Mouse (Mus musculus) hindbrain, postnatal 0 days (tissue): ENCODE measurements around the gene Tcf7. TPM values are rescaled to one million over a fixed set of nuclear protein-coding genes. Genes with fewer than 3 reads are reported as not detected.
A peak's percentile ranks its signal among the peaks of the same experiment; 100 is the strongest.

Experiments
- ATAC-seq: fragments of 200-750 bp; cut with Nextera tagmentation; 2 replicates; pipeline ENCODE4 v1.8.0; 2017; ENCODE audit warnings: mild to moderate bottlenecking, moderate TSS enrichment, moderate library complexity
- DNase-seq: peaks from one replicate; pipeline ENCODE4 v3.0.0-alpha.2; 2015; ENCODE audit warnings: low spot score
- H3K27ac ChIP-seq: fragments of 300-500 bp; sonication (generic); 2 replicates; pipeline ENCODE4 v1.5.1; 2014; ENCODE audit warnings: mild to moderate bottlenecking
- H3K27me3 ChIP-seq: fragments of 300-500 bp; sonication (generic); 2 replicates; pipeline ENCODE4 v1.6.1; 2014; ENCODE audit warnings: low read length, mixed read lengths; ENCODE audit not compliant: insufficient read depth
- H3K36me3 ChIP-seq: fragments of 300-500 bp; sonication (generic); 2 replicates; pipeline ENCODE4 v1.6.1; 2014; ENCODE audit warnings: low read length, mixed read lengths; ENCODE audit not compliant: insufficient read depth
- H3K4me1 ChIP-seq: fragments of 300-500 bp; sonication (generic); 2 replicates; pipeline ENCODE4 v1.6.1; 2014; ENCODE audit warnings: antibody characterized with exemption, low read length, mixed read lengths; ENCODE audit not compliant: insufficient read depth
- H3K4me2 ChIP-seq: fragments of 300-500 bp; sonication (generic); 2 replicates; pipeline ENCODE4 v1.6.1; 2014; ENCODE audit warnings: low read depth, mild to moderate bottlenecking, low read length, moderate library complexity, mixed read lengths
- H3K4me3 ChIP-seq: fragments of 300-500 bp; sonication (generic); 2 replicates; pipeline ENCODE4 v1.5.1; 2014; ENCODE audit warnings: low read length
- H3K9ac ChIP-seq: fragments of 300-500 bp; sonication (generic); replicated peaks from 2 replicates; pipeline ENCODE4 v1.6.1; 2014; ENCODE audit warnings: mild to moderate bottlenecking, low read length, moderate library complexity, mixed read lengths
- H3K9me3 ChIP-seq: fragments of 300-500 bp; sonication (generic); 2 replicates; pipeline ENCODE4 v1.6.1; 2016; ENCODE audit warnings: low read length, mixed read lengths
- CTCF ChIP-seq: IDR thresholded peaks from 2 replicates; pipeline ENCODE4 v1.5.1; 2016; ENCODE audit warnings: antibody characterized with exemption, control low read depth, low read depth
- WGBS: fragments of 180-500 bp; shearing (Covaris S2); extraction: QIAGEN DNeasy Blood & Tissue Kit; methylation state at CpG from one replicate; pipeline ENCODE4 v1.1.7; 2014; 5-methylcytosine and 5-hydroxymethylcytosine counted together
- polyA plus RNA-seq: library from polyadenylated mRNA; unstranded; fragments of >200 nt; fragmentation: Nextera tagmentation; extraction: Ambion mirVana; gene quantifications from 2 replicates; pipeline ENCODE4 v1.2.1, GENCODE M21; 2015
- total RNA-seq: library from RNA; depleted of rRNA; stranded (reverse); fragments of >200 nt; gene quantifications from 2 replicates; pipeline ENCODE4 v1.2.3, GENCODE M21; 2014

Tcf7 gene
- total and polyA plus RNA-seq, 2 experiments from 2014 or later = 3.3 to 4.3 TPM

GRCm38 (mm10) chr11:52299687-52300086 is 16.9 kb upstream of the Tcf7 start:
- H3K4me1 ChIP-seq = no peaks in the 10 kb centered on the region
- no peak overlapping the region for H3K4me2 ChIP-seq
- H3K27me3 ChIP-seq = no peaks in the 10 kb centered on the region
- no peak overlapping the region for H3K27ac ChIP-seq
- 73% methylated on average over 7 of the region's 7 CpGs for WGBS
- no peak overlapping the region for H3K9ac ChIP-seq
- ATAC-seq (no peak), DNase-seq (no peak)
- H3K4me3 ChIP-seq = no peak overlapping the region
- no peak for TF ChIP-seq CTCF
- no peaks in the 10 kb centered on the region for H3K36me3 ChIP-seq
- no peaks in the 10 kb centered on the region for H3K9me3 ChIP-seq

GRCm38 (mm10) chr11:52298955-52299354 is 16.1 kb upstream of the Tcf7 start:
- H3K27ac ChIP-seq = no peak overlapping the region
- no peak for DNase-seq
- WGBS = 77% methylated on average over 9 of the region's 9 CpGs
- H3K9ac ChIP-seq = no peak overlapping the region
- no peaks in the 10 kb centered on the region for H3K4me1 ChIP-seq
- no peaks in the 10 kb centered on the region for H3K27me3 ChIP-seq
- no peak for ATAC-seq
- H3K9me3 ChIP-seq = no peaks in the 10 kb centered on the region
- no peak overlapping the region for H3K4me2 ChIP-seq
- H3K36me3 ChIP-seq = no peaks in the 10 kb centered on the region
- no peak overlapping the region for H3K4me3 ChIP-seq
- TF ChIP-seq CTCF = no peak

- 16% methylated on average over 9 of the region's 9 CpGs for WGBS
- Histone ChIP-seq H3K4me3 (no peak overlapping the region), H3K9ac (no peak overlapping the region), H3K27me3 (no peaks in the 10 kb centered on the region), H3K4me2 (no peak overlapping the region), H3K36me3 (no peaks in the 10 kb centered on the region), H3K27ac (no peak overlapping the region), H3K4me1 (no peaks in the 10 kb centered on the region), H3K9me3 (no peaks in the 10 kb centered on the region)
- ATAC-seq = 0 out of 2 replicates have a peak, but pooled peaks have one; percentile 59
- peak; percentile 85 for TF ChIP-seq CTCF
- DNase-seq = peak; percentile 63
These were observed 14.5 kb upstream of the Tcf7 start for GRCm38 (mm10) chr11:52297352-52297751.

- WGBS = 84% methylated on average over 9 of the region's 9 CpGs
- Histone ChIP-seq H3K4me2 (no peak overlapping the region), H3K4me1 (no peaks in the 10 kb centered on the region), H3K4me3 (no peak overlapping the region), H3K27ac (no peak overlapping the region), H3K36me3 (no peaks in the 10 kb centered on the region), H3K9ac (no peak overlapping the region), H3K9me3 (no peaks in the 10 kb centered on the region), H3K27me3 (no peaks in the 10 kb centered on the region)
- TF ChIP-seq CTCF = no peak
- ATAC-seq (no peak), DNase-seq (no peak)
These were observed 11.3 kb upstream of the Tcf7 start for GRCm38 (mm10) chr11:52294103-52294502.

GRCm38 (mm10) chr11:52292894-52293293 is 10.1 kb upstream of the Tcf7 start:
- Histone ChIP-seq H3K4me1 (no peaks in the 10 kb centered on the region), H3K9me3 (no peaks in the 10 kb centered on the region), H3K4me2 (no peak overlapping the region), H3K27ac (no peak overlapping the region), H3K4me3 (no peak overlapping the region), H3K36me3 (no peaks in the 10 kb centered on the region), H3K9ac (no peak overlapping the region), H3K27me3 (no peaks in the 10 kb centered on the region)
- DNase-seq (no peak), ATAC-seq (no peak)
- no peak for TF ChIP-seq CTCF
- 77% methylated on average over 6 of the region's 6 CpGs for WGBS

- Histone ChIP-seq H3K27ac (no peak overlapping the region), H3K27me3 (no peaks in the 10 kb centered on the region), H3K4me2 (no peak overlapping the region), H3K4me3 (no peak overlapping the region), H3K9ac (no peak overlapping the region), H3K36me3 (no peaks in the 10 kb centered on the region), H3K4me1 (no peaks in the 10 kb centered on the region), H3K9me3 (no peaks in the 10 kb centered on the region)
- DNase-seq = no peak
- WGBS = 84% methylated on average over 7 of the region's 7 CpGs
- TF ChIP-seq CTCF = no peak
- ATAC-seq = no peak
These were observed 9.5 kb upstream of the Tcf7 start for GRCm38 (mm10) chr11:52292346-52292745.

- no peak overlapping the region for H3K4me2 ChIP-seq
- H3K4me3 ChIP-seq = no peak overlapping the region
- H3K27ac ChIP-seq = no peak overlapping the region
- H3K27me3 ChIP-seq = peaks cover 4% of the 10 kb centered on the region; the same call in 1 of the 2 replicates
- H3K4me1 ChIP-seq = peaks cover 10% of the 10 kb centered on the region; the same call in 1 of the 2 replicates
- no peak for TF ChIP-seq CTCF
- WGBS = 17% methylated on average over 4 of the region's 4 CpGs
- ATAC-seq = no peak
- no peak overlapping the region for H3K9ac ChIP-seq
- H3K9me3 ChIP-seq = no peaks in the 10 kb centered on the region
- DNase-seq = no peak
- H3K36me3 ChIP-seq = no peaks in the 10 kb centered on the region
These were observed 4.1 kb upstream of the Tcf7 start for GRCm38 (mm10) chr11:52286958-52287305.
